Mouse (Mus musculus): ENCODE data around the gene Ntm.

DNA sequence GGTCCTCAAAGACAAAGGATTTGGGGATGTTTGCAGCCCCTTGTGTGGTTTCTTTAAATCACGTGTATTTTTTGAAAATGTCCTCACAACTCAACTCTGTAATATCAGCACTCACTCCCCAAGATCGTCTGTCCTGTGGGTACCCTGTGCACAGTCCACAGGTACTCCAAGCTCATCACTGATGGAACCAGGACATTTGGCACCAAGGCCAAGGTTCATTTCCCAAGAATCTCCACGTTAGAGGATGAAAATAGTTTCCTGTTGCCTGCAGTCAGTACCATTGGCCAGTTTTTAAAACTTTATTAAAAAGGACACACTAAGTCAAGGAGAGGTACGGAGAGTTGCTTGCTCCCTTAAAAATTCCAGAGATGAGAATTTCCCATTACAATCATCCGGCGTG is 552.7 kb downstream of the Ntm start:
- TF ChIP-seq POLR2A (IDR thresholded peaks at IDR 0.05; ENCODE audit: insufficient read depth, low read depth, low read length), result no peak
- TF ChIP-seq CTCF (IDR thresholded peaks at IDR 0.05), result no peak

Data from heart, adult 2 months (tissue).